Mouse (Mus musculus) limb, embryonic 14.5 days (tissue): Measurements from ENCODE around the gene Gm44503. TPM values are rescaled to one million over a fixed set of nuclear protein-coding genes. Genes with fewer than 3 reads are reported as not detected.

Experiments used
- ATAC-seq: fragments of 200-750 bp; cut with Nextera tagmentation; 2 replicates; pipeline ENCODE4 v1.8.0; 2017; ENCODE audit warnings: low read depth, moderate number of reproducible peaks, moderate TSS enrichment; ENCODE audit not compliant: low FRiP score
- DNase-seq: peaks from one replicate; pipeline ENCODE4 v3.0.0-alpha.2; 2015; ENCODE audit warnings: low spot score
- H3K27ac ChIP-seq: fragments of 300-500 bp; sonication (generic); replicated peaks from 2 replicates; pipeline ENCODE4 v1.5.1; 2014; ENCODE audit warnings: low read depth, mild to moderate bottlenecking, low read length, moderate library complexity, mixed read lengths
- H3K27me3 ChIP-seq: fragments of 300-500 bp; sonication (generic); 2 replicates; pipeline ENCODE4 v1.6.1; 2014; ENCODE audit warnings: low read length, mixed read lengths; ENCODE audit not compliant: control insufficient read depth, insufficient read depth
- H3K36me3 ChIP-seq: fragments of 300-500 bp; sonication (generic); 2 replicates; pipeline ENCODE4 v1.6.1; 2014; ENCODE audit warnings: mild to moderate bottlenecking, low read length, moderate library complexity, mixed read lengths; ENCODE audit not compliant: control insufficient read depth, insufficient read depth
- H3K4me1 ChIP-seq: fragments of 300-500 bp; sonication (generic); 2 replicates; pipeline ENCODE4 v1.6.1; 2014; ENCODE audit warnings: antibody characterized with exemption, low read length, mixed read lengths; ENCODE audit not compliant: control insufficient read depth, insufficient read depth
- H3K4me2 ChIP-seq: fragments of 300-500 bp; sonication (generic); replicated peaks from 2 replicates; pipeline ENCODE4 v1.6.1; 2014; ENCODE audit warnings: low read depth, mild to moderate bottlenecking, low read length, moderate library complexity; ENCODE audit not compliant: severe bottlenecking
- H3K4me3 ChIP-seq: fragments of 300-500 bp; sonication (generic); replicated peaks from 2 replicates; pipeline ENCODE4 v1.5.1; 2014; ENCODE audit warnings: low read length
- H3K9ac ChIP-seq: fragments of 300-500 bp; sonication (generic); 2 replicates; pipeline ENCODE4 v1.6.1; 2014; ENCODE audit warnings: mild to moderate bottlenecking, low read depth, low read length, moderate library complexity; ENCODE audit not compliant: severe bottlenecking
- H3K9me3 ChIP-seq: fragments of 300-500 bp; sonication (generic); 2 replicates; pipeline ENCODE4 v1.6.1; 2016; ENCODE audit warnings: low read length; ENCODE audit not compliant: control insufficient read depth
- POLR2A ChIP-seq: fragments of 200-500 bp; IDR thresholded peaks from 2 replicates; pipeline ENCODE4 v1.8.0; 2012; ENCODE audit warnings: inconsistent platforms, mild to moderate bottlenecking, moderate library complexity, borderline replicate concordance; ENCODE audit not compliant: insufficient read depth, insufficient read length; ENCODE audit errors: extremely low read depth
- WGBS: fragments of 180-500 bp; shearing (Covaris S2); extraction: QIAGEN DNeasy Blood & Tissue Kit; methylation state at CpG from one replicate; pipeline ENCODE4 v1.1.7; 2014; 5-methylcytosine and 5-hydroxymethylcytosine counted together
- polyA plus RNA-seq, 2 experiments: library from polyadenylated mRNA; depleted of rRNA in 1 of 2; stranded (reverse) in 1 of 2; unstranded in 1 of 2; fragments of >200 nt; fragmentation: Nextera tagmentation in 1 of 2; extraction: Ambion mirVana in 1 of 2; gene quantifications; 2 replicates each; pipeline versions ENCODE4 v1.2.1 to v1.2.3; 2012 to 2014

Gm44503 gene
- polyA plus RNA-seq, 2 experiments, result not detected

GRCm38 (mm10) chr9:72943424-72943823, 15.2 kb upstream of the Gm44503 start:
- no peak for ATAC-seq
- 0 out of 2 replicates have a peak, but pooled peaks cover 5% of the 10 kb centered on the region for H3K9me3 ChIP-seq
- H3K4me3 ChIP-seq, result no peak overlapping the region
- H3K4me1 ChIP-seq, result no peaks in the 10 kb centered on the region
- TF ChIP-seq POLR2A, result no peak
- H3K36me3 ChIP-seq, result peaks cover 42% of the 10 kb centered on the region
- no peak overlapping the region for H3K9ac ChIP-seq
- no peaks in the 10 kb centered on the region for H3K27me3 ChIP-seq
- 58% methylated on average over 3 of the region's 3 CpGs for WGBS
- H3K27ac ChIP-seq, result no peak overlapping the region
- H3K4me2 ChIP-seq, result no peak overlapping the region
- DNase-seq, result no peak

- H3K36me3 ChIP-seq, result peaks cover 42% of the 10 kb centered on the region
- no peak overlapping the region for H3K9ac ChIP-seq
- H3K9me3 ChIP-seq, result 0 out of 2 replicates have a peak, but pooled peaks cover 5% of the 10 kb centered on the region
- no peak overlapping the region for H3K4me2 ChIP-seq
- H3K4me3 ChIP-seq, result no peak overlapping the region
- H3K27me3 ChIP-seq, result no peaks in the 10 kb centered on the region
- ATAC-seq, result no peak
- no peak for TF ChIP-seq POLR2A
- WGBS, result 88% methylated on average over 13 of the region's 13 CpGs
- H3K4me1 ChIP-seq, result no peaks in the 10 kb centered on the region
- no peak overlapping the region for H3K27ac ChIP-seq
- no peak for DNase-seq
Measured at GRCm38 (mm10) chr9:72944286-72944685, 14.4 kb upstream of the Gm44503 start.

GRCm38 (mm10) chr9:72947010-72947409, 11.6 kb upstream of the Gm44503 start:
- Histone ChIP-seq H3K4me1 (no peaks in the 10 kb centered on the region), H3K36me3 (peaks cover 42% of the 10 kb centered on the region), H3K9ac (no peak overlapping the region), H3K4me2 (no peak overlapping the region), H3K27ac (no peak overlapping the region), H3K4me3 (no peak overlapping the region), H3K9me3 (0 out of 2 replicates have a peak, but pooled peaks cover 5% of the 10 kb centered on the region), H3K27me3 (no peaks in the 10 kb centered on the region)
- DNase-seq, result no peak
- 89% methylated on average over 1 of the region's 1 CpGs for WGBS
- no peak for TF ChIP-seq POLR2A
- no peak for ATAC-seq

- no peaks in the 10 kb centered on the region for H3K4me1 ChIP-seq
- no peaks in the 10 kb centered on the region for H3K27me3 ChIP-seq
- no peak overlapping the region for H3K4me3 ChIP-seq
- 61% methylated on average over 7 of the region's 7 CpGs for WGBS
- no peak overlapping the region for H3K9ac ChIP-seq
- 0 out of 2 replicates have a peak, but pooled peaks cover 5% of the 10 kb centered on the region for H3K9me3 ChIP-seq
- no peak overlapping the region for H3K27ac ChIP-seq
- peaks cover 29% of the 10 kb centered on the region for H3K36me3 ChIP-seq
- TF ChIP-seq POLR2A, result no peak
- H3K4me2 ChIP-seq, result no peak overlapping the region
- ATAC-seq, result no peak
- no peak for DNase-seq
Measured at GRCm38 (mm10) chr9:72949572-72949971, 9.1 kb upstream of the Gm44503 start.

GRCm38 (mm10) chr9:72954746-72955145, 3.9 kb upstream of the Gm44503 start:
- DNase-seq (no peak), ATAC-seq (no peak)
- no peaks in the 10 kb centered on the region for H3K27me3 ChIP-seq
- 46% methylated on average over 2 of the region's 2 CpGs for WGBS
- no peak overlapping the region for H3K4me2 ChIP-seq
- 0 out of 2 replicates have a peak, but pooled peaks cover 3% of the 10 kb centered on the region for H3K4me1 ChIP-seq
- no peak overlapping the region for H3K27ac ChIP-seq
- no peaks in the 10 kb centered on the region for H3K9me3 ChIP-seq
- TF ChIP-seq POLR2A, result no peak
- H3K36me3 ChIP-seq, result no peaks in the 10 kb centered on the region
- no peak overlapping the region for H3K9ac ChIP-seq
- H3K4me3 ChIP-seq, result no peak overlapping the region

GRCm38 (mm10) chr9:72955546-72955945, 3.1 kb upstream of the Gm44503 start:
- peak; percentile 8 for DNase-seq
- no peak overlapping the region for H3K4me3 ChIP-seq
- H3K27ac ChIP-seq, result no peak overlapping the region
- no peaks in the 10 kb centered on the region for H3K9me3 ChIP-seq
- H3K4me2 ChIP-seq, result no peak overlapping the region
- 0 out of 2 replicates have a peak, but pooled peaks cover 3% of the 10 kb centered on the region for H3K4me1 ChIP-seq
- TF ChIP-seq POLR2A, result no peak
- no peak for ATAC-seq
- H3K27me3 ChIP-seq, result no peaks in the 10 kb centered on the region
- H3K36me3 ChIP-seq, result no peaks in the 10 kb centered on the region
- no peak overlapping the region for H3K9ac ChIP-seq
- WGBS, result 21% methylated on average over 1 of the region's 1 CpGs
